Mouse (Mus musculus): ENCODE data around the gene Caly. TPM values are rescaled to one million over a fixed set of nuclear protein-coding genes. Genes with fewer than 3 reads are reported as not detected.

Caly gene
- polyA plus RNA-seq, 1 experiment from 2014 or later: 2.0 TPM

- 87% methylated on average over 6 of the region's 6 CpGs for WGBS
- Histone ChIP-seq H3K9me3 (replicated peaks) (no peaks in the 10 kb centered on the region), H3K27me3 (ENCODE audit: low read depth, poor library complexity, severe bottlenecking) (peaks cover 55% of the 10 kb centered on the region), H3K4me1 (peaks cover 29% of the 10 kb centered on the region), H3K27ac (replicated peaks) (no peak overlapping the region), H3K4me3 (no peak overlapping the region), H3K36me3 (no peaks in the 10 kb centered on the region)
- DNase-seq (ENCODE audit: low spot score): no peak
Measured at GRCm38 (mm10) chr7:140077698-140078097, 4.7 kb downstream of the Caly start.

GRCm38 (mm10) chr7:140070042-140070711 is 12.2 kb downstream of the Caly start:
- Histone ChIP-seq H3K27me3 (ENCODE audit: low read depth, poor library complexity, severe bottlenecking) (peaks cover 90% of the 10 kb centered on the region), H3K36me3 (no peaks in the 10 kb centered on the region), H3K9me3 (replicated peaks) (no peaks in the 10 kb centered on the region), H3K4me3 (peak overlapping the region; percentile 44), H3K4me1 (peaks cover 10% of the 10 kb centered on the region), H3K27ac (replicated peaks) (peak overlapping the region; percentile 65)
- 33% methylated on average over 39 of the region's 39 CpGs for WGBS
- peak; percentile 45 for DNase-seq (ENCODE audit: low spot score)

GRCm38 (mm10) chr7:140067397-140067796 is 15.0 kb downstream of the Caly start:
- WGBS: 72% methylated on average over 6 of the region's 6 CpGs
- Histone ChIP-seq H3K27me3 (ENCODE audit: low read depth, poor library complexity, severe bottlenecking) (peaks cover 100% of the 10 kb centered on the region), H3K36me3 (no peaks in the 10 kb centered on the region), H3K4me1 (peaks cover 24% of the 10 kb centered on the region), H3K27ac (replicated peaks) (no peak overlapping the region), H3K4me3 (no peak overlapping the region), H3K9me3 (replicated peaks) (no peaks in the 10 kb centered on the region)
- DNase-seq (ENCODE audit: low spot score): no peak

GRCm38 (mm10) chr7:140063092-140063491 is 19.3 kb downstream of the Caly start:
- Histone ChIP-seq H3K27ac (replicated peaks) (no peak overlapping the region), H3K4me3 (no peak overlapping the region), H3K4me1 (peaks cover 59% of the 10 kb centered on the region), H3K9me3 (replicated peaks) (no peaks in the 10 kb centered on the region), H3K27me3 (ENCODE audit: low read depth, poor library complexity, severe bottlenecking) (peaks cover 100% of the 10 kb centered on the region), H3K36me3 (no peaks in the 10 kb centered on the region)
- peak; percentile 71 for DNase-seq (ENCODE audit: low spot score)
- 16% methylated on average over 7 of the region's 7 CpGs for WGBS

DNA sequence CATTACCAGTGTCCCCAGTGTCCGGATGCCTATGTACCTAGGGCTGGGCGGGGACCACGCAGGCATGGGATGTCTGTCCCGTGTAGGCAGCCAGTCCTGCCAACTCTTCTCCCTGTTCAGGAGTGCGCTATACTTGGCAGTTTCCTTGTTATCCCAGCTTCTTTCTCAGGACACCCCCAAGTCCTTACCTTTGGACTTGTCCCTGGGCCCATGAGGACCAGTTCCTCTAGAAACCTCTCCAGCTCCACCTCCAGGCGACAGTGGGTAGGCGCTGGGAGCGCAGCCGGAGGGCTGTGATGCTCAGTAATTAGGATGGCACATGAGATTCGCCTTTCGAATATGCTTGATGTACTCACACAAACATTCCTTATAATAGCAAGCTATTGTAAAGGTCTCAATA is 20.0 kb downstream of the Caly start:
- WGBS: 9% methylated on average over 11 of the region's 11 CpGs
- H3K4me1 ChIP-seq: peaks cover 67% of the 10 kb centered on the region
- H3K4me3 ChIP-seq: peak overlapping the region; percentile 52
- H3K36me3 ChIP-seq: no peaks in the 10 kb centered on the region
- H3K27ac ChIP-seq (replicated peaks): no peak overlapping the region
- DNase-seq (ENCODE audit: low spot score): peak; percentile 52
- H3K9me3 ChIP-seq (replicated peaks): no peaks in the 10 kb centered on the region
- H3K27me3 ChIP-seq (ENCODE audit: low read depth, poor library complexity, severe bottlenecking): peaks cover 100% of the 10 kb centered on the region

- Histone ChIP-seq H3K27me3 (ENCODE audit: low read depth, poor library complexity, severe bottlenecking) (peaks cover 100% of the 10 kb centered on the region), H3K4me1 (peaks cover 72% of the 10 kb centered on the region), H3K4me3 (peak overlapping the region; percentile 52), H3K36me3 (no peaks in the 10 kb centered on the region), H3K27ac (replicated peaks) (peak overlapping the region; percentile 81), H3K9me3 (replicated peaks) (no peaks in the 10 kb centered on the region)
- peak; percentile 25 for DNase-seq (ENCODE audit: low spot score)
- under 1% methylated on average over 6 of the region's 6 CpGs for WGBS
Measured at GRCm38 (mm10) chr7:140061832-140062130, 20.6 kb downstream of the Caly start.

DNA sequence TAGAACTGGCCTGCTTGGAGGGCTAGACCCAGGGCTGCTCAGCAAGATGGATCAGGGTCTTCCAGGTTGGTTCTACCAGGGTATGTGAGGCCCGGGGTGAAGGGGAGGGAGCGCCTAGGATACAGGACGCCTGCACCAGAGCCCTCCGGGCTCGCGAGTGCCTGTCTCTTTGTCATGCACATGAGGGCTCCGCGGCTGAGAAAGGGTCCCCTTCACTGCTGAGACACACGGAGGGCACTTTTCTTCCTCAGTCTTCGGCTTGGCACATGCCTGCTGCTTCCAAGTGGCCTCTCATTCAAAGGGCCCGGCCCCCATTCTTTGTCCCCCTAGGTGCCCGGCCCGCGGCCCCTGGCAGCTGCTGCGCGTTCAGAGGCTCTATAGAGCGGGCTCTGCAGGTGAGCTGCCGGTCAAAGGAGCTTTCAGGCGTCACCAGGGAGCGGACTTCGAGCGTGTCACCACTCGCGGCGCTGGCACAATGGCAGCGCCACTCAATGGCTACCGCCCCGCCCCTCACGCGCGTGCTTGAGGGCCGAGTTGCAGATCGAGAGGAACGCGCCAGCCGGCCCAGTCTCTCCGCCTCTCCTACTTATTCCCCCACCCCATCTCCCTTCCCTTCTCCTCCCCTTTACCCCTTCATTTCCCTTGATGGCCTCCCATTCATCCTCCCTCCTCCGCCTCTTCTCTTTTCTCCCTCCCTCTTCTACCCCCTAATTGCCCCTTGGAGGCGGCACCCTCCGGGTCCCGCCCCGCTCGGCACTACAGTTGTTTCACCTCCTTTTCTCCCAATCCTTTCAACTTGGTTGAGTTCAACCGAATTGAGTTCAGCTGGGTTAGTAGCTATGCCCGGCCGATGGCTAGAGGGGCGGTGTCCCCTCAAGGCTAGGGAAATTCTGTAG is 21.2 kb downstream of the Caly start:
- Histone ChIP-seq H3K4me1 (peaks cover 77% of the 10 kb centered on the region), H3K4me3 (peak overlapping the region; percentile 52), H3K9me3 (replicated peaks) (no peaks in the 10 kb centered on the region), H3K36me3 (no peaks in the 10 kb centered on the region), H3K27ac (replicated peaks) (peak overlapping the region; percentile 81), H3K27me3 (ENCODE audit: low read depth, poor library complexity, severe bottlenecking) (peaks cover 100% of the 10 kb centered on the region)
- WGBS: 0% methylated on average over 45 of the region's 47 CpGs
- DNase-seq (ENCODE audit: low spot score): peak; percentile 77

DNA sequence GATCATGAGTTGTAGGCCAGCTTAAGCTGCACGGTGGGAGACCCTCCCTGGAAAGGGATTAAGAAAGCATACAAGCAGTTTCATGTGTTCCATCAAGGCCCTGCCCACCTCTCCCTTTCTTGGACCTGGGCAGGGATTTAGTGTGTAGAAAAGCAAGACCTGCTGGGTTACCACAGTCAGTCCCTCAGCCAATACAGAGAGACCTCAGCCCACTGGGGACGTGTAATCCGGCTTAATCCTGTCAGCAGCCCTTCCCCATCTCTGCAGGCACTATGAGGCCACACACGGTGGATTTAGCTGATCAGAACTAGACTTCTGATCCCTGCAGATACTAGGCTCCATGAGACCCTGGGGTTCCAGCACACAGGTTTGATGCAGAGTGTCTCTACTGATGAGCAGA is 22.7 kb downstream of the Caly start:
- no peak overlapping the region for H3K27ac ChIP-seq (replicated peaks)

DNA sequence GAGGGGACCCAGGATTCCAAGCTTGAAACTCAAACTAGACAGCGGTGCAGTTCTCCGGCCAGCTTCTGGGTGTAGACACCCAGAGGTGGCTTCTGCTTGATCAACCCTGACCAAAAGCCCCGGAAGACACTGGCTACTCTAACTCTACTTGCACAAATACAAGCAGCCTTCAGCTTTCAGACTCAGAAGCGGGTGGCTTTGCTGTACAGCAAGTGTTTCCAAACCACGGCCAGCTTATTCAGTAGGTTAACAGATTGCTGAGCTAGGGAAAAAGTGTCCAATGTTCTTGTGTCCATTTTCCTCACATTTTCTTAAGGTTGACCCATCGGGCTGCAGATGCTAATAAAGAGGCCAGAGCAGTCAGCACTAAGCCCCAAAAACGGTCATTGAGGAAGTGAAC is 23.8 kb downstream of the Caly start:
- 8% methylated on average over 7 of the region's 7 CpGs for WGBS
- no peak for DNase-seq (ENCODE audit: low spot score)
- Histone ChIP-seq H3K27me3 (ENCODE audit: low read depth, poor library complexity, severe bottlenecking) (peaks cover 100% of the 10 kb centered on the region), H3K4me1 (peaks cover 67% of the 10 kb centered on the region), H3K36me3 (no peaks in the 10 kb centered on the region), H3K27ac (replicated peaks) (peak overlapping the region; percentile 93), H3K9me3 (replicated peaks) (no peaks in the 10 kb centered on the region), H3K4me3 (peak overlapping the region; percentile 56)

More for the DNA sequence above, 22.7 kb downstream of the Caly start:
- DNase-seq (ENCODE audit: low spot score): peak; percentile 76
- 4% methylated on average over 4 of the region's 4 CpGs for WGBS
- no peaks in the 10 kb centered on the region for H3K36me3 ChIP-seq
- peaks cover 100% of the 10 kb centered on the region for H3K27me3 ChIP-seq (ENCODE audit: low read depth, poor library complexity, severe bottlenecking)
- H3K4me1 ChIP-seq: peaks cover 70% of the 10 kb centered on the region
- H3K4me3 ChIP-seq: 0 out of 2 replicates have a peak overlapping the region, but pooled peaks have one; percentile 52
- no peaks in the 10 kb centered on the region for H3K9me3 ChIP-seq (replicated peaks)

DNA sequence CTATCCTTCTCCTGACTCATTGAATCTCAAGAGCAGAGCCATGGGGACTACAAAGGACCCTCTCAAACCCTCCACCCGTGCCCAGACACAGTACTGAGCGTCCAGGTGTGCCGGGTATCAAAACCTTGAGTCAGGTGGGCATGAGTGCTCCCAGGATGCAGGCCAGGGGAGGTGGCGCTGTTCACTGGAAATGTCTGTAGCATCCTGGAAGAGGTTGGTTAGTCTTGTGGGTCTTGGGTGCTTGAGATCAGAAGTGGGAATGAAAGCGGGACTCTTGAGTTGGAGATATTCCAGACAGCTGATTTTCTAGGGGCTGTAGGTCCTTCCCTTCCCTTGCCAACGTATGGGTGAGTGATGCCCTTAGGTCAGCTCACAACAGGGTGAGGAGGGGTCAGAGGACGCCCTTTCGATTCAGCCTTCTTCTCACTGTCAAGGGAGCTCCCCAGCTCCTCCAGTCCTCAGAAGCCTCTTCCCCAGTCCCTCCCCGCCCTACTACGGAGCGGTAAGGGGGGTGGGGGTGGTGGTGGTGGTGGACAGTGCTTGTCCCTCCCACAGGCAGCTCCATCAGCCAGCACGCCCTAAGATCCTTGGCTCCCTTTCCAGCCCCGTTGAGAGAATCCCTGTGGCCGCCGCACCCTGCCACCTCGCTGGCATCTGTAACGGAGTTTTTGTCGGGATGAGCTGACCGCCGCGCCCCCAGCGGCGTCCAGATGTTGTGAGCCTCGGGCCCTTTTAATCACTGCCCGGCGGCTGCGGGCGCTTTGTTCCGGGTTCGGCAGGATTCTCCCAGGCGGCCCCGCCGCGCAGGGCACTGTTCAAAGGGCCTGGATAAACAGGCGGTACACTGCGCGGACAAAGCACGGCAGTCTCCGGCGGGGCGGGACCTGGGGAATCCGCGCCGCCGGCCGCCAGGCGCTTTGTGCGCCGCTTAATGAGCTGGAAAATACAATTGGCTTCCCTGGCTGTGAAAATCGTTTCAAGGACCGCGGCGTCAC is 24.6 kb downstream of the Caly start:
- 2% methylated on average over 53 of the region's 53 CpGs for WGBS
- peak; percentile 91 for DNase-seq (ENCODE audit: low spot score)
- H3K36me3 ChIP-seq: no peaks in the 10 kb centered on the region
- peaks cover 100% of the 10 kb centered on the region for H3K27me3 ChIP-seq (ENCODE audit: low read depth, poor library complexity, severe bottlenecking)
- peak overlapping the region; percentile 93 for H3K27ac ChIP-seq (replicated peaks)
- peak overlapping the region; percentile 56 for H3K4me3 ChIP-seq
- peaks cover 64% of the 10 kb centered on the region for H3K4me1 ChIP-seq
- H3K9me3 ChIP-seq (replicated peaks): no peaks in the 10 kb centered on the region

DNA sequence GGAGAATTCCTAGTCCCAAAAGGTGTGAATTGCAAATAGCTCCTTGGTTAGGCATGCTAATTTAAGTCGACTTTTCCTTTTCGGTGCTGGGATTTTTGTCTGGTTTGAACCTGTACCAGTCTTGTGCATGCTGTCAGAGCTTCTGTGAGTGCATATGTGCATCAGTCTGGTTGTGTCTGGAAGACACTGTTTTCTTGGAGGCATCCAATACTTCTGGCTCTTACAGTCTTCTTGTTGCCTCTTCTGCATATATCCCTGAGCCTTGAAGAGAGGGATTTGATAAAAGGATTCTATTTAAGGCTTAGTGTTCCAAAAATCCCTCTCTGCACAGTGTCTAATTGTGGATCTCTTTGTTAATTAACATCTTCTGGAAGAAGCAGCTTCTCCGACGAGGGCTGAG is 28.2 kb downstream of the Caly start:
- 80% methylated on average over 4 of the region's 4 CpGs for WGBS
- Histone ChIP-seq H3K27ac (replicated peaks) (no peak overlapping the region), H3K36me3 (no peaks in the 10 kb centered on the region), H3K4me1 (peaks cover 40% of the 10 kb centered on the region), H3K27me3 (ENCODE audit: low read depth, poor library complexity, severe bottlenecking) (peaks cover 100% of the 10 kb centered on the region), H3K9me3 (replicated peaks) (no peaks in the 10 kb centered on the region), H3K4me3 (no peak overlapping the region)
- no peak for DNase-seq (ENCODE audit: low spot score)

- no peak overlapping the region for H3K27ac ChIP-seq (replicated peaks)
- peaks cover 31% of the 10 kb centered on the region for H3K4me1 ChIP-seq
- under 1% methylated on average over 34 of the region's 34 CpGs for WGBS
- peak; percentile 62 for DNase-seq (ENCODE audit: low spot score)
- H3K9me3 ChIP-seq (replicated peaks): no peaks in the 10 kb centered on the region
- H3K27me3 ChIP-seq (ENCODE audit: low read depth, poor library complexity, severe bottlenecking): peaks cover 100% of the 10 kb centered on the region
- no peaks in the 10 kb centered on the region for H3K36me3 ChIP-seq
- H3K4me3 ChIP-seq: peak overlapping the region; percentile 51
Measured at GRCm38 (mm10) chr7:140049115-140049689, 33.1 kb downstream of the Caly start.
